Mouse (Mus musculus) frontal cortex, adult (tissue): ENCODE data around the gene Cdkl2.
A peak's percentile ranks its signal among the peaks of the same experiment; 100 is the strongest.

Experiments
- ATAC-seq: cut with Nextera tagmentation; 2 replicates; pipeline ENCODE4 v1.9.2; 2017; ENCODE audit warnings: mild to moderate bottlenecking, moderate library complexity, mixed read lengths; ENCODE audit not compliant: low TSS enrichment

The Cdkl2 gene

GRCm38 (mm10) chr5:91993061-91993460 is 50.6 kb downstream of the Cdkl2 start:
- no peak for ATAC-seq

GRCm38 (mm10) chr5:91991191-91991937 is 52.3 kb downstream of the Cdkl2 start:
- ATAC-seq, result no peak

GRCm38 (mm10) chr5:91989261-91989660 is 54.4 kb downstream of the Cdkl2 start:
- ATAC-seq, result no peak

- no peak for ATAC-seq
These were observed 55.9 kb downstream of the Cdkl2 start for GRCm38 (mm10) chr5:91987799-91988198.

GRCm38 (mm10) chr5:91987236-91987635 is 56.4 kb downstream of the Cdkl2 start, which contains the start of gene Odaph:
Gene Odaph, plus strand, starts transcription at chr5:91987475.
- ATAC-seq, result no peak

GRCm38 (mm10) chr5:91985721-91986120 is 58.0 kb downstream of the Cdkl2 start:
- no peak for ATAC-seq

- ATAC-seq, result peak; percentile 88
These were observed 60.2 kb downstream of the Cdkl2 start for GRCm38 (mm10) chr5:91983490-91983889.

- no peak for ATAC-seq
These were observed 62.4 kb downstream of the Cdkl2 start for GRCm38 (mm10) chr5:91981176-91981840.

GRCm38 (mm10) chr5:91977397-91977770 is 66.3 kb downstream of the Cdkl2 start:
- ATAC-seq, result no peak

- no peak for ATAC-seq
These were observed 66.9 kb downstream of the Cdkl2 start for GRCm38 (mm10) chr5:91976566-91977396.

GRCm38 (mm10) chr5:91975758-91976157 is 67.9 kb downstream of the Cdkl2 start:
- peak; percentile 79 for ATAC-seq

GRCm38 (mm10) chr5:91974002-91974401 is 69.7 kb downstream of the Cdkl2 start:
- ATAC-seq, result no peak

GRCm38 (mm10) chr5:91972046-91972445 is 71.6 kb downstream of the Cdkl2 start:
- ATAC-seq, result no peak

GRCm38 (mm10) chr5:91962639-91963440 is 80.8 kb downstream of the Cdkl2 start, which contains the start of gene Rchy1:
Gene Rchy1, minus strand, starts transcription at chr5:91963068.
- ATAC-seq, result peak; percentile 93

GRCm38 (mm10) chr5:91962259-91962638 is 81.4 kb downstream of the Cdkl2 start:
- ATAC-seq, result no peak

GRCm38 (mm10) chr5:91961370-91961769 is 82.3 kb downstream of the Cdkl2 start:
- ATAC-seq, result no peak

- peak; percentile 16; the same call in 1 of the 2 replicates for ATAC-seq
These were observed 83.0 kb downstream of the Cdkl2 start for GRCm38 (mm10) chr5:91960606-91961254.

GRCm38 (mm10) chr5:91959986-91960385 is 83.7 kb downstream of the Cdkl2 start:
- ATAC-seq, result no peak

- no peak for ATAC-seq
These were observed 84.6 kb downstream of the Cdkl2 start for GRCm38 (mm10) chr5:91959096-91959495.

GRCm38 (mm10) chr5:91956991-91957760 is 86.5 kb downstream of the Cdkl2 start:
- no peak for ATAC-seq
